Mouse (Mus musculus): Measurements from ENCODE around the gene Adk.

DNA sequence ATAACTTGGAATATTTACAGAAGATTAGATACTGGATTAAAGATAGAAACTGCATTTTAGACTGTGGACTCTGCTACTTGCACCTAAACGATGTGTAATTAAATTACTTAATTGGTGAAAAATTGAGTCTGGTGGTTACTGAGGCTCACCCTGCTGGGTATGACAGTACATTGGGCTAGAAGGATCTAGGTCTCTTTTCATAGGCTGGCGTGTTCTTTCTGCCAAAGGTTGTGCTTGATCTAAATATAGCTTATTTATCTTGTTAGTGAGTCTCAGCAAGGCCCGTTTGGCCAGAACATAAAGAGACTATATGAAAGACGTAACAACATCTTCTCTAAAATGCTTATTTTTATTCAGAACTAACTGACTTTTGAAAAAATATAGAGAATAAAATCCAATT, 65.7 kb downstream of the Adk start:
- TF ChIP-seq MAX (IDR thresholded peaks at IDR 0.05) (no peak), CTCF (IDR thresholded peaks at IDR 0.05; ENCODE audit: control insufficient read depth, insufficient read depth, insufficient read length) (no peak), FOSL1 (IDR thresholded peaks at IDR 0.05; ENCODE audit: insufficient read depth, low read length, poor library complexity, severe bottlenecking) (no peak), USF1 (IDR thresholded peaks at IDR 0.05; ENCODE audit: low read depth) (no peak), MYOG (IDR thresholded peaks at IDR 0.05; ENCODE audit: control insufficient read depth, extremely low read depth, insufficient read length) (no peak), MYOD1 (IDR thresholded peaks at IDR 0.05; ENCODE audit: control insufficient read depth, insufficient read length, low read depth) (no peak)
